Mouse (Mus musculus) spleen, adult 2 months (tissue): ENCODE results near the gene Bsg. TPM values are rescaled to one million over a fixed set of nuclear protein-coding genes. Genes with fewer than 3 reads are reported as not detected.

Experiments used
- DNase-seq, 2 experiments: peaks; one replicate each; pipeline versions ENCODE4 v3.0.0 to v3.0.0-alpha.2; 2012 to 2021; ENCODE audit warnings: low spot score in 2 of 2, low read depth in 1 of 2
- H3K27ac ChIP-seq: fragments of 200-500 bp; 2 replicates; pipeline ENCODE4 v1.5.1; 2012; ENCODE audit warnings: low read length, inconsistent platforms; ENCODE audit not compliant: insufficient read depth
- H3K27me3 ChIP-seq: fragments of 200-500 bp; 2 replicates; pipeline ENCODE4 v1.6.1; 2012; ENCODE audit warnings: mild to moderate bottlenecking, moderate library complexity, low read length, inconsistent platforms; ENCODE audit not compliant: control insufficient read depth, insufficient read depth
- H3K36me3 ChIP-seq: fragments of 200-500 bp; 2 replicates; pipeline ENCODE4 v1.6.1; 2012; ENCODE audit warnings: mild to moderate bottlenecking, low read length, inconsistent platforms; ENCODE audit not compliant: control insufficient read depth, insufficient read depth
- H3K4me1 ChIP-seq: fragments of 200-500 bp; 2 replicates; pipeline ENCODE4 v1.6.1; 2011; ENCODE audit warnings: inconsistent platforms; ENCODE audit not compliant: control insufficient read depth, insufficient read depth, insufficient read length
- H3K4me3 ChIP-seq: fragments of 200-500 bp; 2 replicates; pipeline ENCODE4 v1.5.1; 2011; ENCODE audit warnings: mild to moderate bottlenecking, inconsistent platforms; ENCODE audit not compliant: insufficient read depth, insufficient read length; ENCODE audit errors: extremely low read depth
- CTCF ChIP-seq: fragments of 200-500 bp; IDR thresholded peaks from 2 replicates; pipeline ENCODE4 v1.5.1; 2011; ENCODE audit warnings: mild to moderate bottlenecking, inconsistent platforms; ENCODE audit not compliant: insufficient read depth, insufficient read length, insufficient replicate concordance; ENCODE audit errors: extremely low read depth
- POLR2A ChIP-seq: fragments of 200-500 bp; IDR thresholded peaks from 2 replicates; pipeline ENCODE4 v1.6.1; 2011; ENCODE audit warnings: low read depth, low read length, inconsistent platforms
- WGBS: fragments of 180-500 bp; shearing (Covaris S2); methylation state at CpG from one replicate; pipeline ENCODE4 v1.1.7; 2018; 5-methylcytosine and 5-hydroxymethylcytosine counted together
- polyA plus RNA-seq: library from polyadenylated mRNA; depleted of rRNA; stranded (reverse); fragments of >200 nt; gene quantifications from 2 replicates; pipeline ENCODE4 v1.2.3, GENCODE M21; 2012

The Bsg gene
- polyA plus RNA-seq, 1 experiment: 208 TPM

- TF ChIP-seq CTCF (no peak), POLR2A (no peak)
- DNase-seq: peak in 1 of 2 experiments; percentile 27
- H3K4me3 ChIP-seq: no peak overlapping the region
- no peak overlapping the region for H3K27ac ChIP-seq
- H3K27me3 ChIP-seq: peaks cover 17% of the 10 kb centered on the region
- peaks cover 7% of the 10 kb centered on the region; the same call in 1 of the 2 replicates for H3K4me1 ChIP-seq
- WGBS: 7% methylated on average over 43 of the region's 43 CpGs
- H3K36me3 ChIP-seq: no peaks in the 10 kb centered on the region
Measured at GRCm38 (mm10) chr10:79717640-79718357, 13.5 kb downstream of the Bsg start.

GRCm38 (mm10) chr10:79721089-79721488 lies 16.8 kb downstream of the Bsg start:
- WGBS: 78% methylated on average over 5 of the region's 5 CpGs
- H3K4me3 ChIP-seq: no peak overlapping the region
- no peak for TF ChIP-seq POLR2A
- TF ChIP-seq CTCF: no peak
- H3K27ac ChIP-seq: no peak overlapping the region
- H3K27me3 ChIP-seq: peaks cover 17% of the 10 kb centered on the region
- DNase-seq: no peak
- no peaks in the 10 kb centered on the region for H3K36me3 ChIP-seq
- peaks cover 7% of the 10 kb centered on the region; the same call in 1 of the 2 replicates for H3K4me1 ChIP-seq

- H3K27ac ChIP-seq: no peak overlapping the region
- no peak for TF ChIP-seq CTCF
- TF ChIP-seq POLR2A: no peak
Measured at GRCm38 (mm10) chr10:79723047-79723446, 18.8 kb downstream of the Bsg start.

GRCm38 (mm10) chr10:79723692-79724091 lies 19.4 kb downstream of the Bsg start:
- Histone ChIP-seq H3K36me3 (no peaks in the 10 kb centered on the region), H3K27ac (no peak overlapping the region), H3K4me1 (no peaks in the 10 kb centered on the region), H3K4me3 (no peak overlapping the region), H3K27me3 (0 out of 2 replicates have a peak, but pooled peaks cover 2% of the 10 kb centered on the region)
- no peak for TF ChIP-seq CTCF
- TF ChIP-seq POLR2A: no peak
- WGBS: 73% methylated on average over 7 of the region's 7 CpGs
- DNase-seq: no peak

More at GRCm38 (mm10) chr10:79723047-79723446, 18.8 kb downstream of the Bsg start:
- DNase-seq: no peak
- H3K4me1 ChIP-seq: no peaks in the 10 kb centered on the region
- H3K36me3 ChIP-seq: no peaks in the 10 kb centered on the region
- WGBS: 70% methylated on average over 6 of the region's 6 CpGs
- no peak overlapping the region for H3K4me3 ChIP-seq
- H3K27me3 ChIP-seq: 0 out of 2 replicates have a peak, but pooled peaks cover 2% of the 10 kb centered on the region

- Histone ChIP-seq H3K36me3 (no peaks in the 10 kb centered on the region), H3K4me1 (no peaks in the 10 kb centered on the region), H3K27ac (no peak overlapping the region), H3K27me3 (no peaks in the 10 kb centered on the region), H3K4me3 (no peak overlapping the region)
- WGBS: 37% methylated on average over 11 of the region's 11 CpGs
- DNase-seq: peak in 1 of 2 experiments; percentile 27
- TF ChIP-seq POLR2A: no peak
- TF ChIP-seq CTCF: peak; percentile 67; the same call in 1 of the 2 replicates
Measured at GRCm38 (mm10) chr10:79726090-79726489, 21.8 kb downstream of the Bsg start.

GRCm38 (mm10) chr10:79728323-79729249 lies 24.3 kb downstream of the Bsg start:
- DNase-seq: no peak
- H3K4me1 ChIP-seq: no peaks in the 10 kb centered on the region
- no peak for TF ChIP-seq CTCF
- TF ChIP-seq POLR2A: no peak
- H3K27ac ChIP-seq: no peak overlapping the region
- no peak overlapping the region for H3K4me3 ChIP-seq
- H3K36me3 ChIP-seq: no peaks in the 10 kb centered on the region
- 63% methylated on average over 28 of the region's 28 CpGs for WGBS
- no peaks in the 10 kb centered on the region for H3K27me3 ChIP-seq
